Mouse (Mus musculus) frontal cortex, postnatal 10 days (tissue): Measurements from ENCODE around the gene Bcl11b.

Experiments used
- DNase-seq, 2 experiments: peaks; one replicate each; pipeline ENCODE4 v3.0.0; 2022; ENCODE audit warnings: low spot score in 2 of 2, mixed read lengths in 1 of 2

The Bcl11b gene

GRCm38 (mm10) chr12:108003483-108003882, at the start of gene Bcl11b:
Gene Bcl11b, minus strand, starts transcription at chr12:108003602.
- no peak for DNase-seq

GRCm38 (mm10) chr12:108050996-108051395, 47.6 kb upstream of the Bcl11b start:
- DNase-seq, result no peak

GRCm38 (mm10) chr12:108049625-108050024, 46.2 kb upstream of the Bcl11b start:
- DNase-seq, result no peak

- no peak for DNase-seq
Measured at GRCm38 (mm10) chr12:108042239-108042571, 38.8 kb upstream of the Bcl11b start.

- peak; percentile 46 to 69 for DNase-seq
Measured at GRCm38 (mm10) chr12:108041571-108042238, 38.3 kb upstream of the Bcl11b start.

- no peak for DNase-seq
Measured at GRCm38 (mm10) chr12:108037446-108037845, 34.0 kb upstream of the Bcl11b start.

GRCm38 (mm10) chr12:108035412-108036078, 32.1 kb upstream of the Bcl11b start:
- DNase-seq, result no peak

GRCm38 (mm10) chr12:108022835-108023615, 19.6 kb upstream of the Bcl11b start:
- no peak for DNase-seq

- DNase-seq, result no peak
Measured at GRCm38 (mm10) chr12:108012003-108012402, 8.6 kb upstream of the Bcl11b start.

GRCm38 (mm10) chr12:108010346-108010745, 6.9 kb upstream of the Bcl11b start:
- no peak for DNase-seq

- no peak for DNase-seq
Measured at GRCm38 (mm10) chr12:108009156-108009555, 5.8 kb upstream of the Bcl11b start.

GRCm38 (mm10) chr12:108005816-108006626, 2.6 kb upstream of the Bcl11b start:
- DNase-seq, result peak; percentile 70 to 76

- DNase-seq, result no peak
Measured at GRCm38 (mm10) chr12:108005488-108005800, 2.0 kb upstream of the Bcl11b start.

- no peak for DNase-seq
Measured at GRCm38 (mm10) chr12:108004701-108005487, 1.5 kb upstream of the Bcl11b start.

GRCm38 (mm10) chr12:108003928-108004327, 526 bp upstream of the Bcl11b start:
- peak; percentile 75 to 76 for DNase-seq

GRCm38 (mm10) chr12:108002436-108003189, 789 bp downstream of the Bcl11b start:
- DNase-seq, result no peak

- DNase-seq, result no peak
Measured at GRCm38 (mm10) chr12:108001652-108002340, 1.6 kb downstream of the Bcl11b start.

- DNase-seq, result no peak
Measured at GRCm38 (mm10) chr12:108000715-108001080, 2.7 kb downstream of the Bcl11b start.

GRCm38 (mm10) chr12:107999751-108000714, 3.4 kb downstream of the Bcl11b start:
- no peak for DNase-seq
